Mouse (Mus musculus): ENCODE results near the gene 4930432M17Rik.

4930432M17Rik gene

DNA sequence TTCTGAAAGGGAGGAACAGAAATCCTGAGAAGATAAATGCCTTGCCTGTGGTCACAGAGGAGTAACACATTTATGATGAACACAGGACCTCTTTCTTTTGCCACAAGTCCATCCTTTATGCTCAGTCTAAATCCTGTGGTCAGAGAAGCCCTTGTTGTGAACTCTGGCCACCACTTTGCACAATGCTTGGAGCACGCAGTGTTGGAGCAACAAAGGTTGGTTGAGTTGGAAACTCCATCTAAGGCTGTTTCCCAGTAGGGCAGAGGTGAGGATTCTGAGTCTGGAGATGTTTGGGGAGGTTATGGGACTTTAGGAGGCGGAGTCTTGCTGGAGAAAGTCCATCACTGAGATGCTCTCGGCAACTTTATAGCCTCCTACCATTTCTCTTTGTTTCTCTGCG, 36.5 kb downstream of the 4930432M17Rik start:
- DNase-seq (ENCODE audit: extremely low spot score): no peak

DNA sequence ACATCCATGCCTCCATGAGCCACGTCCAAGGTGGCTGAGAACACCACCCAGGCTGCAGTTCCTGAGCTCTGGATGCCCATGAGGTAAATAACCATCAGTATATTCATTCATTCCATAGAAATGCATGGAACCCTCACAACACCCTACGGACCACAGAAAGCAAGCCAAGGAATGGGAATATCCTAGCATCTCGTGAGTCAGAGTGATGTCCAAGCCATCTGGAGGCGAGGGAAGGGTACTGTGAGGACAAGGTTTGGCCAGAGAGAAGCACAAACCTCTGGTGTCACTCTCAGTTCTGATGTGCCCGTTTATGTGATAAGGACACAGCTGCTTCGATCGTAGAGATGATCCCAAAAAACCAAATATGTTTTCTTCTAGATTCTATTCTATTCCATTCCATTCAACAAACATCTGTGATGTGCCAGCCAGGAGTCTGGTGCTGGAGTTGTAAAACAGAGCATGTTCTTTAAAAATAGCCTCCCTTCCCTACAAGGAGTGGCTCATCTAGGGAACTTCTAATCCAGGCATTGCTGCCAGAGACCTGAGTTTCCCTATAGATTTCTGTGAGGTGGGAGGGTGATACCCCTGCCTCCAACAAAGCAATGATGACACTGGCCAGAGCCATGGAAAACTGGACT, 40.5 kb downstream of the 4930432M17Rik start:
- no peak for DNase-seq (ENCODE audit: extremely low spot score)

DNA sequence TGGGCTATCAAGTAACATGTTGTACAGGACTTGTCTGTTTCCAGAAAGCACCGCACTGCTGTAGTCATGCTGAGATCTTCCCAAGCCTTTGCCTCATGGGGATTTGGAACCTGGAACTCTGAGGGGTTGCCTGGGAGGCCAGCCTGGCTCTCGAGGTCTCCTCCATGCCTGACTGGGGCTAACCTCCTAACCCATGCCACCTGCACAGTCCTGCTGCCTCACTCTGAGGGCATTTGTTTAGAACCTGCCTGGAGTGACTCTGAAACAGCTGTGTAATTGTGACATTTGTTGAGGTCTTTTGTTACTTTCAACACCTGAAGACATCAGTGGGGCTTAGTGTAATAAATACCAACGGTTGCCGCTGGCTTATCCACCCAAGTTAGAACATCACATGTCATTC, 41.7 kb downstream of the 4930432M17Rik start:
- no peak for DNase-seq (ENCODE audit: extremely low spot score)

DNA sequence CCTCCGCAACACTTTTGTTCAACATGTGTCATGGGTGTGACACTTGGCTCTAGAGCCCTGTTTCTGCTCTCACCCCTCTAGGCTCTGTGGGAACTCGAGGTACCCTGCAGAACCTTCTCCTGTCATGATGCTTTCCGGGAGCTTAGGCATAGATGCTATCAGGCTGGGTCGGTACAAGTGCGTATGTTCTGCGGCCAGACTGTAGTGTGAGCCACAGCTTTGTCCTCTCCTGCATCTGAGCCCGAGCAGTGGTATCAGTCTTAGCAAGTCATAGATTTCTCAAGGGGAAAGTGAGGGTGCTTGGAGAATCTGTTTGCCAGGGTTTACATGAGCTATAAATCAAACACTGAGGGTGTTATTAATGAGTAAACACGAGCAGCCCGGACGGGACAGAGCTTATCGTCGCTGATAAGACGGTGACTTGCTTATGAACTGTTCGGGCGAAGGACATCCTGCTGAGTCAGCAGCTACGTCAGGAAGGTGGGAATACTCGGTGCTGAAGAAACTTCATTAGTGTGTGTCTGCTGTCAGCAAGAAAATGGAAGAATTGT, 42.7 kb downstream of the 4930432M17Rik start:
- DNase-seq (ENCODE audit: extremely low spot score): no peak

DNA sequence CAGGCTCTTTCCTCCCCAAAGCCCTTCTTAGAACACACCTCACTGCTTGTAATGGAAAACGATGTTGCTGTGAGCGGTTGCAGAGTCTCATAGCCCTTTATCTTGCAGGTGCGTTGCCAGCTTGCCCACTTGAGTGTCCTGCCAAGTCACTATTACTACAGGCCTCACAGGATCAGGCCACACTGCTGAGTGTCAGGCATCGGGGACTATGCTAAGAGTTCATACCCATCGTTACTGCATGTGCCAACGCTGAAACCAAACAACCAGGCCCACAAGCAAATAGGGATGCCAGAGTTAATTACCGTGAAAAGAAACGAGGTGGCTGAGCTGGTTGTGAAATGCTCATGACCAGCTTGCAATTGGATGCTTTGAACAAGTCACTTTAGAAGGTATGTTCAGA, 43.3 kb downstream of the 4930432M17Rik start:
- DNase-seq (ENCODE audit: extremely low spot score): no peak

DNA sequence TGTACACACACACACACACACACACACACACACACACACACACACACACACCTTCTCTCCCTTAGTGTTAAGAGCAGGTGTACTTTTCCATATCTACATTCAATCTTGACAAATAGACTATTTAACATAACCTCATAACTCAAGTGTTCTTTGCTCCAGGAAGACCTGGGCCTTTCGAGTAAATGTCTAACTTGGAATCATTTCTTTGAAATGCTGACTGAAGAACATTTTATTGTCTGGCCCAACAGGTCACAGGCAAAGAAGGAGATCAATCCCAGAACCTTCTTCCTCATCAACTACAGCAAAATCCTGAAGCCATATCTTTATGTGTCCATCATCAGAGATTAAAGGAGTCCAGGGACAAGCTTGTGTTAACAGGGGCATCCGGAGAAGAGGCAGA, 43.9 kb downstream of the 4930432M17Rik start:
- no peak for DNase-seq (ENCODE audit: extremely low spot score)

DNA sequence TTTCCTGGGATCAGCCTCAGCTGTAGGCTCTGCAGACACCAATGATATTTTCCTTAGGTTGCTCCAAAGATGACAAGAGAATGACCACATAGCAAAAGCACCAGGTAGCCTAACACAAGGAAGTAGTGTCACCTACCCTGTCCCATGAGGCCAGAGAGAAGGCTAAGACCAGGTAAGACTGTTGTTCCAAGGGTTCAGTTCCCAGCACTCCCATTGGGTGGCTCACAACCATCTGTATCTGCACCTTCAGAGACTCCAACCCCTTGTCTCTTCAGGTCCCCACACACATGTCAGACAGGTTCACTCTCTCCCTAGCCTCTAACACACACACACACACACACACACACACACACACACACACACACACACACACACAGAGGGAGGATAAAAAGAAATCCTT, 44.8 kb downstream of the 4930432M17Rik start:
- DNase-seq (ENCODE audit: extremely low spot score): no peak

DNA sequence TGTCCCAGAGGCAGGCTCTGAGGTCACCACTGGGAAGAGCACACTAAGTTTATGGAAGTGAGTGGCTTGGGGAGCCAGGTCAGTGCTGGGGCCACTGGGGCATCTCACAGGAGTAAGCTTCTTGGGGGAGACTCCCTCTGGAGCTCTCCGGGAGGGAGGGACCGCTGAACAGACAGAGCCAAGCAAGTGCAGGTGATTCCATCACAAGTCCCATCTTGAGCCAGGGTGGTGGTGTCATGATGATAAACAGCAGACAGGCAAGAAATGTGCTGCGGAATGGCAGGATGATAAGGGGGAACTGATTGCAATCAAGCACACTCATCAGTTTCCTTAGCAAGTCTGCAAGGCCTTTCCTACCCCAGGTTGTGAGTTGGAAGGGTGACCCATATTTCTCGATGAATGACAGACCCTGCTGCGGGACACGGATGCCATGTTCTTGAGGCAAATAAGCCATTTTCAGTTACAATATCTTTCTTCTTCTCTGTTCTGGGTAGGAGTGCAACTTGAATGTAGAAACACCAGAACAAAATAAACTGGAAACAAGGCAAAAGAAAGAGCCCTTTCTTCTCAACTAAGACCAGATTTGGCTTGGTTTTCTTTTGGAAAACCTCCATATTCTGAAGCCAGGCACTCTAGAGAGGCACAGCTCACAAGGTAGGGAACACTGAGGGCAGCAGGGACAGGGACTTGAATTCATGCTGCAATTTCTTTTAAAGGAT, 45.3 kb downstream of the 4930432M17Rik start:
- no peak for DNase-seq (ENCODE audit: extremely low spot score)

DNA sequence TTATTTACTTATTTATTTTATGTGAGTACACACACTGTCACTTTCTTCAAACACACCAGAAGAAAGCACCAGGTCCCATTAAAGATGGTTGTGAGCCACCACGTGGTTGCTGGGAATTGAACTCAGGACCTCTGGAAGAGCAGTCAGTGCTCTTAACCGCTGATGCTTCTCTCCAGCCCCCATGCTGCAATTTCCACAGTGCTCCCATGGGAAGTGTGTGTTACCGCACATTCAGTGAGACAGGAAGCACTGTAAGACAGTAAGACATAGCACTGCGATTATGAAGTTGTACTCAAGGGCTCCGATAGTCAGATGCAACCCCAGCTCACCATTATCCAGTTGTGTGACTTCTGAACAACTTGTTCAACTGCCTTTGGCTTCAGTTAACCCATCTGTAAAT, 45.9 kb downstream of the 4930432M17Rik start:
- DNase-seq (ENCODE audit: extremely low spot score): no peak

DNA sequence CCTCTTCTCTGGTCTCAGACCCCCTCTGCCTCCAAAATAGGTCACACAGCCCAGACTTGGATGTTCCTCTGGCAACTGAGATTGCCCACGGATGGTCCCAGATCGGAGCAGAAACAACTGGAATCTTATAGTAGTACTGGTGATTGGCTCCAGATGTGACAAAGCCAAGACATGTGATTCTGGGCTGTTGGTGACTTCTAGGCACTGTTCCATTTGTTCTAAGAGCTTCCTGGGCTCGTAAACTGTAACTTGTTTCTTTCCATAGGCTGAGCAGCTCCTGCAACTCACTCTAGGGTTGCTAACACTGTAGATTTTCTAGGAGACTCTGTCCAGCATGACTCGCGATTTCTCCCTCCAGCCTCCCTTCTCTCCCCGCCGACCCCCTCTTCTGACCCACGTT, 48.1 kb downstream of the 4930432M17Rik start:
- no peak for DNase-seq (ENCODE audit: extremely low spot score)

DNA sequence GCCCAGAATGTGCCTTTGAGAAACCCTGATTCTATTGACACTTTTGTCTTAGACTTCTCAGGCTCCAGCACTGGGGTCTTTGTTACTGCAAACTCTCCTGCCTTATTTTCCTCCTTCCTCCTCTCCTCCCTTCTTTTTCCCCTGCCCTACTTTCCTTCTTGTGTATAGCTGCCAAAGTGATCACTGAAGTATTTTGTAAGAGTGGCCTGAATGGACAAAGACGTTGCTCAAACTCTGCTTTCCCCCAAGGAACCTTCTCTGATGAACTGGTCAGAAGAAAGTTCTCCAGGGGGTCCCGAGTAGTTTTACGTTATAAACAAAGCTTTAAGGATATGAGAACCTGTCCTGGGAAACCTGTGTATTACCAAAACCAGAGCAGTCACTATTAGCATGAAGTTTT, 49.1 kb downstream of the 4930432M17Rik start:
- no peak for DNase-seq (ENCODE audit: extremely low spot score)

DNA sequence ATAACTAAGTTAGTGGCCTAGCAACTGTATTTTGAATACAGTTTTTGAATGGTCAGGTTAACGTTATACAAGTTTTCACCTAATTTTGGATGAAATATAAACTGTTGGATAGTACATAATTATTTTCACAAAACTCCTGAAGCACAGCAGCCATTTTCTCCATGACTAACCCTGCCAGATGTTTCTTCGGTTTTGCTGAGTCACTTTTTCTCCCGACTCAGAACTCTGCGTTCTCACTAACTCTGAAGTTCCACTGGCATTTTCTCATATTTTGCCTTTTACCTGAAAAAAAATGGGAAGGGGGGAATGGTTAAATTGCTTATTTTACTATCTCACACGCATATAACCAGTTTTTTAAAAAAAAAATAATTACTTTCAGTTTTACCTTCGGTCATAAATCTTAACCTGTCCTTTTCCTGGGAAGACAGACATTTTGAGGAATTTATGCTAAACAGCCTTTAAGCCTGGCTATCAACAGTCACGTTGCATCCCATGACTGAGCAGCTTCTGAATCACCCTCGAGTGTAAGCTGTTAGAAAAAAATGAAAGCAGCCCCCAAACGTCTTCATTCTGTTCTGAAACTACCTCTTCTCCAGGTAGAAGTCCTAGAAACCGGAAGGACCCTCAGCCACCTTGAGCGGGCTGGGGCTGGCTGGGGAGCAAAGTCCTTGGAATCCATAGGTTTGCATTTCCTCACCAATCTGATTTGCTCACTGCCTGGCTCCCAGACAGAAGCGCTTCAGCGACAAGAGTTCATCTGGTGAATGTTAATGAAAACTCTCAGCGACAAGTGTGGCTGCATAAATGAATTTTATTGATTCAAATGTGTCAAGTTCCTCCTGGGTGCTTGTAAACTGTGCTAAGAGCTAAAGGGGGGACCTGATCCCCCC, 50.5 kb downstream of the 4930432M17Rik start:
- DNase-seq (ENCODE audit: extremely low spot score): no peak

DNA sequence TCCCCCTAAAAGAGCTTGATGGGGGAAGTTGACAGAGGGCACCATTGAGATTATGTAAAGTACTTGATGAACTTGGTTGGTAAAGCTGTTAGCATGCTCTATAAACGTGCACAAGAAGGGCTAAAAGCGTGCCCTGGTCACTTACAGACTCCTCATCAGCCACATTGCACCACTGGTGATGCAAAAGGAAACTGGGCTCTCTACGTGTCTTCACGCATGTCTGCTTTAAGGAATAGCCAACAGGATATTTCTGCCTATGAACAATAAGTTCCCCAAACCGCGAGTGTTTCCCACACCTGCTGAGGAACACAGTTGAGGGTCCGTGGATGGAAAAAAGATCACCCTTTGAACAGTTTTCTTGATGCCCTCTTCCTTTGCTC, 51.1 kb downstream of the 4930432M17Rik start:
- DNase-seq (ENCODE audit: extremely low spot score): no peak

DNA sequence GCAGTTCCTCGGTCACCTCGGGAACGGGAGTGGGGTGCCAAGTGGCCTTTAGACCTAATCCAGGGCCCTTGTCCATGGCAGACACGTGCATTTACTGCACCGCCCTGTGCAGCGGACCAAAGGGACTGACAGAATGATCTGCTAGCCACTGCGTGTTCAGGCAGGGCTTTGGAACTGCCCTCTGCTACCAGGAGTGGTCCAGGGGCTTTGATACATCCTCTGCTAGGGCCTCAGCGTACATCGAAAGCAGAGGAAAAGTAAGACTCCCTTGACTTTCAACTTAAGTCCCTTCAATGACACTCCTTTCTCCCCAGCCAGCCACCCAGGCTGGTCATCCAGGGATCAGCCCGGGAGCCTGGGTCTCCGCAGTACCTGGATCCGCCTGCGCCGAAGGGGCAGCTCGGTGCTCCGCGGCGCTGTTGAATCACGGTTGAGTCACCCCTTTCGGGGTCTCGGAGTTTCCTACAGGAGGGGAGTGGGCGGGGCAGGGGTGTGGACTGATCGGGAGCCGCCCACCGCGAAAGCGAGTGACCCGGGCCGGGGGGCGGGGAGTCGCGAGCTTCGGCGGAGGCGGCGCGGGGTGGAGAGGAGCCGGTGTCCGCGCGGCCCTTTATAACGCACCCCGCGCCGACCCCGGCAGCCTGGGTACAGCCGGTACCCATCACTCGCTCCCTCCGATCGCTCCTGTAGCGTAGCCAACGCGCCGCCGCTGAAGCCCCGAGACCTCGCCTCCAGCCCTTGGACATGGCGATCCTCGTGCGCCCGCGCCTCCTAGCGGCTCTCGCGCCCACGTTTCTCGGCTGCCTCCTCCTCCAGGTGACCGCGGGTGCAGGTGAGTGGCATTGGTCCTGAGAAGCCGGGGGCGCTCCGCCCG, 52.6 kb downstream of the 4930432M17Rik start, which contains the start of gene F3:
Gene F3 (plus strand): TSS at position 567 of the 874 bp plus-strand sequence.
- peak; percentile 90 for DNase-seq (ENCODE audit: extremely low spot score)

DNA sequence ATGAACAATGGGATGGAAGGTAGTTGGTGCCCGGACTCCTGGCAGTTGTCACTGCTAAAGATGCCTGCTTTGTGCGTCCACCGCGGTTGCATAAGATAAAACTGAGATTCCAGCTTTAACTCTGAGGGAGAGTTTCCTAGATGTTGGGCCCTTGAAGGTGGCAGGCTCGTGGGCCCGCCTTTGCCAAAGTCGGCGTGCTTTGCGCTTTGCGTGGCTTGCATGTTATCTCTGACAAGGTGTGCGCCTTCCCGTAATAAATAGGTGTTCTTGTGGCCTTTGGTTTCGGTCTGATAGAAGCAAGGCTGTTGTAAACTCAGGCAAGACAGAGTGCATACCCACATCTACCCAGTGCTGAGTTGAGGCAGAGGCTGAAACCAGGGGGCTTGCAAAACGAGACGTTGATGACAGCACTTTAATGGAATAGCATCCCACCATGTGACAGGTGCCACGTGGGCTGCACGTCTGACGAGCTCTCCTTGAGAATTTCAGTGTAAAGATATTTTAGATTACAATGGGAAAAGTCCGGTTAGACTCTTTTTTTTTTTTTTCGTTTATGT, 53.5 kb downstream of the 4930432M17Rik start:
- DNase-seq (ENCODE audit: extremely low spot score): no peak

DNA sequence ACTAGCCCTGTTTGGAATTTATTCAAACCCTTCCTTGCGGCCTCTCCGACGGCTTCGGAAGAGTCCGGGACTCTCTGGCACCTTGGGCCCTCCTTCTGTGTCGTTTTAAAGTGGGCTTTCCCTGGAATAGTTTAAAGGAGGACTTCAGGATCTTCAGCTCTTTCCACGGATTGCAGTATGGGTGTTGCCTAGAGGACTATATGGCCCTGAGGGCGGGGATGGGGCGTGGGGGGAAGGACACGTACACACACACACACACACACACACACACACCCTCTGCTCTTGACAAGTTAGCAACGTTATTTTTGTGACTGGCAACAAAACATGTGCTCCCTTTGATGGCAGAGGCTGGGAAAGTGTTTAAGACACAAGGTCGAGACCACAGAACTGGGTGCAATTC, 54.0 kb downstream of the 4930432M17Rik start:
- DNase-seq (ENCODE audit: extremely low spot score): no peak

DNA sequence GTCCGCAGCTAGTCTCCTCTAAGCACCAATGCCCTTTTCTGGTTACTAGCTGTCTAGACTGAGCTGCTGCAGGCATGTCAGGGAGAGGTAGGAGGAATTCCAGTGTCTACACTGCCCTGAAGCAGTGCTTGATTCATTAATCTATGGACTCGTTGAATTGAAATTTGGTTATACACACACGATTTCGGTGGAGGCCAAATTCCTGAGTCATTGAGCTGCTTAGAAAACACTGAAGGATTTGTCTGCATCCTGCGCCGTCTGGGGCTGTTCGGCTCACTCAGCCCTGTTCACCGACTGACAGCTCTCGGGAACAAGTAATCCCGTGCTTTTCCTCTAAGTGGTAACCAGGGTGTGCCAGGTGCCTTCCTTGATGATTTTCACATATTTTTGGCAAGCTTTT, 55.1 kb downstream of the 4930432M17Rik start:
- no peak for DNase-seq (ENCODE audit: extremely low spot score)

DNA sequence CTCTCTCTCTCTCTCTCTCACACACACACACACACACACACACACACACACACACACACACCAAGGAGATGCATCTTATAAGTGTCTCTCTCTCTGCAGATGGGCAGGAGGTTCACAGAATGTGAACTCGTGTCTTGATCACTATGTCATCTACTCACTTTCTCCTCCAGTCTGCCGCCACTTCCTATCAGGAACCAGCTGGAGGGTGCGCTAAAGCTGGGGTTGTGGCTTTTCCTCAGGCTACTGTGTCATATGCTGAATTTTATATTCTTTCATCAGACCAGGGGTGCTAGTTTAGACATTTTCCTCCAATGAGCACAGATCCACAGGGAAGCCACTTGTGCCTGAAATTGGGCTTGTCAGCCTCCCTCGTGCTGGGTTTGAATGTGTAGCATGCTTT, 59.1 kb downstream of the 4930432M17Rik start:
- DNase-seq (ENCODE audit: extremely low spot score): no peak

All from embryo, embryonic 9.5 days (tissue).